Mouse (Mus musculus): ENCODE measurements at regions not wholly inside any gene's neighbourhood (a gene's known extent, or its start where the extent isn't known, plus 50 kb on each side); places are given as distances from the start of the nearest gene placed in this dataset.

DNA sequence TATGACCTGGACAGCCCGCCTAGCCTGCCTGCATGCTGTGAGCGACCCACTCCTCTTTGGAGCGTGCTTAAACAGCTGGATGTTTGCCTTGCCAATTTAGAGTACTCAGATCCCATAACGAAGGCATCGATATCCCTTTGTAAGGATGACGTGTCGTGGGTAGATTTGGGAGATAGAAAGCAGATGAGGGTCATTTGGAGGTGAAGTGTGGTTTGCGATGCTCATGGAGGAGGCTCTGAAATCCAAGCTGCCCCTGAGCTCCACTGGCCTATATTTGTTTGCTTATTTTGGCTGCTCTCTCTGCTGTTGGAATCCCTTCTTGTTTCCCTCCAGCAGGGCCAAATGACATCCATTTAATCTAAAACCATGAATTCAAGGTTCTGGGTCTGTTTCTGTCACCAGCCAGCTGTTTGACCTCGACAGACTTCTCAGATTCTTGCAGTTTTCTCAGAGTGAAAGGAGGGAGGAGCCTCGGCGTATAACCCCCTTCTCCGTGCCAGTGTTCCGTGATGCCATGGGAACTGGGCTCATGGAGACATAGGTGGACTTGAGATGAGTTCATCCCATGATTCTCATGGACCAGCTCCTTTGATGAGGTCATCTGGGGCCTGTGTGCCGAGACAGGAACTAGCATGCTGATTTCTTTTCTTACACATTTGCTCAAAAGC lies 144.7 kb upstream of the Mki67 start:
- no peaks in the 10 kb centered on the region; the same call in none of the 2 replicates for H3K4me1 ChIP-seq (ENCODE audit: control insufficient read depth, insufficient read depth, low read length)
- WGBS = 60% methylated on average over 14 of the region's 14 CpGs
- H3K9ac ChIP-seq (ENCODE audit: low read depth, low read length) = no peak overlapping the region
- intact Hi-C loops (cut with DNase I) = no loop called here
- no peaks in the 10 kb centered on the region for H3K79me2 ChIP-seq (replicated peaks; ENCODE audit: control insufficient read depth, insufficient read depth, low read length)
- no peaks in the 10 kb centered on the region for H3K36me3 ChIP-seq (ENCODE audit: control insufficient read depth, insufficient read depth, low read length)
- H3K4me3 ChIP-seq = no peak overlapping the region
- TF ChIP-seq POLR2A (IDR thresholded peaks at IDR 0.05; ENCODE audit: insufficient read depth, low read depth, low read length) = no peak
- peak; percentile 53 to 56 for DNase-seq
- no peaks in the 10 kb centered on the region for H3K27me3 ChIP-seq (ENCODE audit: control insufficient read depth, insufficient read depth, low read length)
- H3K27ac ChIP-seq = peak overlapping the region; percentile 65

DNA sequence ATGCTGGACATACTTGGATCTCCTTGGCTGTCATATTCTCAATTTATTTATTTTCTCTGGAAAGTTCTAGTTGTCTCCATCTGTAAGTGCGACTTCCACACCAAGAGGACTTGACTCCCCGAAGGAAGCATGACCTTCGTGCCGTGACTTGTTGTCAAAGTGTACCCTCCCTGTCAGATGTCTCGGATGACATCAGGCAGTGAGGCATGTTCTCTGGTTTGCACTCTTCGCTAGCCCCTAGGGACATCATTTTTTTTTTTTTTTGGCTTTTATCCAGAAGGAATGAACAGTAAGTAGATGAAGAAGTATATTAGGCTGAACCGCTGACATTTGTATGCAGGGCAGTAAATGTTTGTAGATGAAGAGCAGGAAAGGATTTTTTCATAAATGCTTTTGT lies 145.2 kb upstream of the Mki67 start:
- no peak overlapping the region for H3K4me3 ChIP-seq
- H3K27me3 ChIP-seq (ENCODE audit: control insufficient read depth, insufficient read depth, low read length) = no peaks in the 10 kb centered on the region
- 41% methylated on average over 7 of the region's 7 CpGs for WGBS
- H3K27ac ChIP-seq = peak overlapping the region; percentile 65
- intact Hi-C loops (cut with DNase I) = no loop called here
- H3K4me1 ChIP-seq (ENCODE audit: control insufficient read depth, insufficient read depth, low read length) = no peaks in the 10 kb centered on the region; the same call in none of the 2 replicates
- no peaks in the 10 kb centered on the region for H3K36me3 ChIP-seq (ENCODE audit: control insufficient read depth, insufficient read depth, low read length)
- TF ChIP-seq POLR2A (IDR thresholded peaks at IDR 0.05; ENCODE audit: insufficient read depth, low read depth, low read length) (no peak), EP300 (IDR thresholded peaks at IDR 0.05; ENCODE audit: insufficient read depth, low read depth, low read length) (no peak), CTCF (IDR thresholded peaks at IDR 0.05) (no peak)
- no peaks in the 10 kb centered on the region for H3K79me2 ChIP-seq (replicated peaks; ENCODE audit: control insufficient read depth, insufficient read depth, low read length)
- DNase-seq = peak in 1 of 2 experiments; percentile 57
- H3K9ac ChIP-seq (ENCODE audit: low read depth, low read length) = no peak overlapping the region

DNA sequence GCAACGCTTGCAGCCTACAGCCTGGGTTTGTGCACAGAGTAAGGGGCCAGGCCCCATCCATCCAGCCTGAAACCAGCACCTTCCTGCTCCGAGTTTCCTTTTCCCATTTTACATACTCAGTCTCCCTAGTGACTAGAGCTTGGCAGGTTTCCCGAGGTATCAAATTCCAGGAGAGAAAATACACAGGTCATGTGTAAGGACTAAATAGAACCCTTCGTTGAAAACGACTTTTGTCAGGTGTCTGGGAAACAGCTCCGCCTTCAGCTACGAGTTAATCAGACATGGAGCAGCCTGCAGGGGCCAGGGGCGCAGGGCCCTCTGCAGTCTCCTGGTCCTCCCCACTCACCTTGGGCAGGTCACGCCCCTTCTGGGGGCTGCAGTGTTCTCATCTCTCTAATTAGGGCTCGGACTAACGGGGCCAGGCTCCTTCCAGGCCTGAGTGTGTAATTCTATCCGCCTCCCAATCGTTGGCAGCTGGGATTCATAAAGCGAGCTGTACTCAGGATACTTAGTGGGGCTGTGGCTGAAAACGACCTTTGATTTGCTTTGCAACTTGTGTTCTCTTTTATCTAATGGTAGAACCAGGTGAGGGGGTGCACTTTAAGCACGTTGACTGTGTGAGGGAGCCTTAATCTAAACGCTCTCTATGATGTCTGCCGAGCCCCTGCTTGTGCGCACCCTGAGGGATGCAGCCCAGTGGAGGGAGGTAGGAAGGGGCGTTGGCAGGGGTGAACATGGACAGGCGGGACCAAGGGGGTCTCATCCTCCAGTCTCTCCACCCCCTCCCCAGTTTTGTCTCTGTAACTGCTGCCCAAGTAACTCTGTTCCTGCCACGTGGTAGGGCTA lies 147.6 kb upstream of the Mki67 start:
- intact Hi-C loops (cut with DNase I) = no loop called here
- H3K36me3 ChIP-seq (ENCODE audit: control insufficient read depth, insufficient read depth, low read length) = no peaks in the 10 kb centered on the region
- H3K79me2 ChIP-seq (replicated peaks; ENCODE audit: control insufficient read depth, insufficient read depth, low read length) = no peaks in the 10 kb centered on the region
- no peak overlapping the region for H3K4me3 ChIP-seq
- no peak overlapping the region for H3K9ac ChIP-seq (ENCODE audit: low read depth, low read length)
- H3K27me3 ChIP-seq (ENCODE audit: control insufficient read depth, insufficient read depth, low read length) = no peaks in the 10 kb centered on the region
- WGBS = 61% methylated on average over 22 of the region's 22 CpGs
- no peaks in the 10 kb centered on the region; the same call in none of the 2 replicates for H3K4me1 ChIP-seq (ENCODE audit: control insufficient read depth, insufficient read depth, low read length)
- TF ChIP-seq POLR2A (IDR thresholded peaks at IDR 0.05; ENCODE audit: insufficient read depth, low read depth, low read length) (no peak), EP300 (IDR thresholded peaks at IDR 0.05; ENCODE audit: insufficient read depth, low read depth, low read length) (no peak), CTCF (IDR thresholded peaks at IDR 0.05) (no peak)
- no peak overlapping the region for H3K27ac ChIP-seq
- no peak for DNase-seq

DNA sequence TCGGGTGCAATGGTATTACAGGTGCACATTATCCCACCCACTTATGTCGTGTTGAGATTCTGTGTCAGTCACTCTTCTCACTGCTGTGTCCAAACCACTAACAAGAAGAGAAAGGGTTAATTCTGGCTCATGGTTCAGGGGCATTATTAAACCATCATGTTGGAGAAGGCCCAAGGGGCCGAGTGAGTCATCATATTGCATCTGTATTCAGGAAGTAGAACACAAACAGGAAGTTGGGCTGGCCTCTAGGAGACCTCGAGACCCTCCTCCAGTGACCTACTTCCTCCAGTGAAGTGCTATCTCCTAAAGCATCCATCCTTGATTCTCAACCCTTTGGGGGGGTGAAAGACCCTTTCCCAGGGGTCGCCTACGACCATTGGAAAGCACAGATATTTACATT lies 154.8 kb upstream of the Mki67 start:
- DNase-seq = no peak
- Histone ChIP-seq H3K4me1 (ENCODE audit: control insufficient read depth, insufficient read depth, low read length) (no peaks in the 10 kb centered on the region), H3K27me3 (ENCODE audit: control insufficient read depth, insufficient read depth, low read length) (no peaks in the 10 kb centered on the region), H3K36me3 (ENCODE audit: control insufficient read depth, insufficient read depth, low read length) (no peaks in the 10 kb centered on the region; the same call in 1 of the 2 replicates), H3K4me3 (no peak overlapping the region), H3K9ac (ENCODE audit: low read depth, low read length) (no peak overlapping the region), H3K27ac (no peak overlapping the region), H3K79me2 (replicated peaks; ENCODE audit: control insufficient read depth, insufficient read depth, low read length) (no peaks in the 10 kb centered on the region)
- intact Hi-C loops (cut with DNase I) = no loop called here
- TF ChIP-seq EP300 (IDR thresholded peaks at IDR 0.05; ENCODE audit: insufficient read depth, low read depth, low read length) (no peak), CTCF (IDR thresholded peaks at IDR 0.05) (no peak), POLR2A (IDR thresholded peaks at IDR 0.05; ENCODE audit: insufficient read depth, low read depth, low read length) (no peak)
- 65% methylated on average over 6 of the region's 6 CpGs for WGBS

DNA sequence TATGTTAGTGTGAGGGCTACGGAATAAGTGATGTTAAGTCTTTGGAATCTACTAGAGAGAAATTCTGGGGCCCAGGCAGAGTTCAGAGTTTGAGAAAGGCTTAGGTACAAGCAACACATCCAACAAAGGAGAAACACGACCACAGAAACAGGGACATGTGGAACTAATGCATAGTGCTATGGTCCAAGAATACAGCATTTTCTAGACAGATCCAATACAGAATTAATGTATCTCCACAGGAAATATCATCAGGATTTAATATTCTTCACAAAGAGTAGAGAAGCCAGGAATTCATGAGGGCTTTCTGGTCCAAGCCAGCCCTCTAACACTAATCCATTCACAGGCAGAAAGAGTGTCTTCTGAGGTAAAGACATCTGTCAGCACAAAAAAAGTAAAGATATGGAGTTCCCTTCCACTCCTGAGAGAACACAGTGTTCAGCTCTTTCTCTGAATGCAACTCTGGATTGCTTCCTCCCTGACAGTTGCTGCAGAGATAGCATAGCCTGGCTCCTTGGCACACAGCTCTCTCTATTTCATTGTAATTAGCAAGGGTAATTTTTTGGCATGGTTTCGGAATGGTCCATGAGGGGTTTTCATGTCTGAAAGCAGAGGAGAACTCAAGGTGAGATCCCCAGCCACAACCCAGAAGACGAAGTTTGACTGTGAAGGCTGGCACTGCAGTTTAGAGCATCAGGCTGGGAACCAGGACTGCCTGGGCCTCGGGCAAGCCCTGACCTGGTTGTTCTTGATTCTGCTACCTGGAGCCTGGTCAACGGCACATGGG lies 161.1 kb upstream of the Mki67 start:
- WGBS = 81% methylated on average over 6 of the region's 6 CpGs
- H3K27me3 ChIP-seq (ENCODE audit: control insufficient read depth, insufficient read depth, low read length) = no peaks in the 10 kb centered on the region
- H3K9ac ChIP-seq (ENCODE audit: low read depth, low read length) = no peak overlapping the region
- 0 out of 2 replicates have a peak, but pooled peaks have one; percentile 41 for TF ChIP-seq EP300 (IDR thresholded peaks at IDR 0.05; ENCODE audit: insufficient read depth, low read depth, low read length)
- no peak for TF ChIP-seq CTCF (IDR thresholded peaks at IDR 0.05)
- no peaks in the 10 kb centered on the region for H3K79me2 ChIP-seq (replicated peaks; ENCODE audit: control insufficient read depth, insufficient read depth, low read length)
- H3K36me3 ChIP-seq (ENCODE audit: control insufficient read depth, insufficient read depth, low read length) = no peaks in the 10 kb centered on the region; the same call in 1 of the 2 replicates
- intact Hi-C loops (cut with DNase I) = no loop called here
- no peak overlapping the region for H3K4me3 ChIP-seq
- H3K27ac ChIP-seq = peak overlapping the region; percentile 33
- no peak for DNase-seq
- H3K4me1 ChIP-seq (ENCODE audit: control insufficient read depth, insufficient read depth, low read length) = peaks cover 3% of the 10 kb centered on the region
